Mouse (Mus musculus) G1E (cell line): ENCODE results near the gene Ino80.

Source experiments
- CTCF ChIP-seq: IDR thresholded peaks from 2 replicates; pipeline ENCODE4 v1.5.1; 2012; ENCODE audit warnings: low read depth, low read length, inconsistent platforms, mixed read lengths
- GATA2 ChIP-seq: IDR thresholded peaks from 2 replicates; pipeline ENCODE4 v1.6.1; 2012; ENCODE audit warnings: low read depth, low read length, inconsistent platforms, borderline replicate concordance

DNA sequence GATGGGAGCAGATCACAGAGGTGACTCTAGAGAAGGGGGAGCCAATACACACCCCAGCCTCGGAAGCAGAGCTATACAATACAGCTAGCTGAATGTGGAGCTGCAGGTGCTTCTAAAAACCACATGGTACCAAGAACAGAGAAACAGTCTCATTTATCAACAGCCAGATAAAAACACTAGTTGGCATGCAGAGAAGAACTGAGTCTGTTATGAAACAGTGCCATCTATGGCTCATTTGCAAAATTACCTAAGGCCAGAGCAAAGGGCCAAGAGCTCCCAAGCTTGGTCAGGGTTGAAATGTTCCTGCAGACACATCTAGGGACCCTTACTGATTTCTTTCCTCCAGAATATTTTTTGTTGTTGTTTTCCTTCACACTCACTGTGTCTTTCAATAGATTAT is 63.7 kb downstream of the Ino80 start:
- TF ChIP-seq GATA2: no peak
- TF ChIP-seq CTCF: no peak; the same call in 1 of the 2 replicates
